Mouse (Mus musculus) heart, postnatal 0 days (tissue): ENCODE data around the gene Acadvl. TPM values are rescaled to one million over a fixed set of nuclear protein-coding genes. Genes with fewer than 3 reads are reported as not detected.

Experiments
- ATAC-seq: fragments of 200-750 bp; cut with Nextera tagmentation; 2 replicates; pipeline ENCODE4 v1.8.0; 2017; ENCODE audit warnings: low read depth, moderate number of reproducible peaks, moderate library complexity; ENCODE audit not compliant: insufficient read depth
- DNase-seq: peaks from one replicate; pipeline ENCODE4 v3.0.0-alpha.2; 2016; ENCODE audit warnings: low spot score
- H3K27ac ChIP-seq: fragments of 300-500 bp; sonication (generic); 2 replicates; pipeline ENCODE4 v1.5.1; 2014; ENCODE audit warnings: low read depth, mild to moderate bottlenecking
- H3K27me3 ChIP-seq: fragments of 300-500 bp; sonication (generic); 2 replicates; pipeline ENCODE4 v1.6.1; 2014; ENCODE audit warnings: low read length, mixed read lengths; ENCODE audit not compliant: control insufficient read depth, insufficient read depth
- H3K36me3 ChIP-seq: fragments of 300-500 bp; sonication (generic); replicated peaks from 2 replicates; pipeline ENCODE4 v1.6.1; 2014; ENCODE audit warnings: low read length, mixed read lengths; ENCODE audit not compliant: control insufficient read depth, insufficient read depth
- H3K4me1 ChIP-seq: fragments of 300-500 bp; sonication (generic); 2 replicates; pipeline ENCODE4 v1.6.1; 2014; ENCODE audit warnings: antibody characterized with exemption; ENCODE audit not compliant: control insufficient read depth, insufficient read depth
- H3K4me2 ChIP-seq: fragments of 300-500 bp; sonication (generic); 2 replicates; pipeline ENCODE4 v1.6.1; 2014; ENCODE audit warnings: low read depth, mild to moderate bottlenecking, low read length, moderate library complexity
- H3K4me3 ChIP-seq: fragments of 300-500 bp; sonication (generic); 2 replicates; pipeline ENCODE4 v1.5.1; 2014; ENCODE audit warnings: low read depth, low read length
- H3K9ac ChIP-seq: fragments of 300-500 bp; sonication (generic); replicated peaks from 2 replicates; pipeline ENCODE4 v1.6.1; 2014; ENCODE audit warnings: low read depth, low read length, mixed read lengths
- H3K9me3 ChIP-seq: fragments of 300-500 bp; sonication (generic); replicated peaks from 2 replicates; pipeline ENCODE4 v1.6.1; 2016; ENCODE audit warnings: low read length; ENCODE audit not compliant: control insufficient read depth
- CTCF ChIP-seq: IDR thresholded peaks from 2 replicates; pipeline ENCODE4 v1.5.1; 2016; ENCODE audit warnings: antibody characterized with exemption, control low read depth, low read depth
- EP300 ChIP-seq: IDR thresholded peaks from 2 replicates; pipeline ENCODE4 v1.6.1; 2016; ENCODE audit warnings: antibody characterized with exemption, low read depth
- WGBS: fragments of 180-500 bp; shearing (Covaris S2); extraction: QIAGEN DNeasy Blood & Tissue Kit; methylation state at CpG from one replicate; pipeline ENCODE4 v1.1.7; 2014; 5-methylcytosine and 5-hydroxymethylcytosine counted together
- polyA plus RNA-seq: library from polyadenylated mRNA; unstranded; fragments of >200 nt; fragmentation: Nextera tagmentation; extraction: Ambion mirVana; gene quantifications from 2 replicates; pipeline ENCODE4 v1.2.1, GENCODE M21; 2015
- total RNA-seq: library from RNA; depleted of rRNA; stranded (reverse); fragments of >200 nt; gene quantifications from 2 replicates; pipeline ENCODE4 v1.2.3, GENCODE M21; 2014; ENCODE audit warnings: low replicate concordance

Acadvl gene
- total and polyA plus RNA-seq, 2 experiments from 2014 or later: 469 to 815 TPM

- DNase-seq (peak; percentile 41), ATAC-seq (peak; percentile 58)
- 0 out of 2 replicates have a peak overlapping the region, but pooled peaks have one; percentile 11 for H3K9ac ChIP-seq
- H3K4me2 ChIP-seq: peak overlapping the region; percentile 60
- H3K4me1 ChIP-seq: peaks cover 19% of the 10 kb centered on the region; the same call in 1 of the 2 replicates
- H3K27me3 ChIP-seq: peaks cover 12% of the 10 kb centered on the region; the same call in 1 of the 2 replicates
- H3K27ac ChIP-seq: peak overlapping the region; percentile 46; the same call in 1 of the 2 replicates
- H3K9me3 ChIP-seq: no peaks in the 10 kb centered on the region
- WGBS: 13% methylated on average over 18 of the region's 19 CpGs
- H3K36me3 ChIP-seq: peaks cover 8% of the 10 kb centered on the region
- TF ChIP-seq CTCF (no peak), EP300 (no peak)
- H3K4me3 ChIP-seq: peak overlapping the region; percentile 35
Measured at GRCm38 (mm10) chr11:70026689-70027088, 11.5 kb upstream of the Acadvl start.

GRCm38 (mm10) chr11:70024151-70024514 lies 8.9 kb upstream of the Acadvl start:
- Histone ChIP-seq H3K36me3 (no peaks in the 10 kb centered on the region), H3K4me1 (peaks cover 30% of the 10 kb centered on the region), H3K4me2 (peak overlapping the region; percentile 63), H3K9ac (no peak overlapping the region; the same call in 1 of the 2 replicates), H3K27me3 (peaks cover 12% of the 10 kb centered on the region; the same call in 1 of the 2 replicates), H3K27ac (no peak overlapping the region), H3K9me3 (no peaks in the 10 kb centered on the region), H3K4me3 (peak overlapping the region; percentile 32)
- 15% methylated on average over 6 of the region's 6 CpGs for WGBS
- TF ChIP-seq CTCF (no peak), EP300 (no peak)
- no peak for DNase-seq
- ATAC-seq: no peak

- Histone ChIP-seq H3K4me3 (peak overlapping the region; percentile 32), H3K9me3 (no peaks in the 10 kb centered on the region), H3K4me2 (peak overlapping the region; percentile 63), H3K27me3 (peaks cover 12% of the 10 kb centered on the region; the same call in 1 of the 2 replicates), H3K4me1 (peaks cover 29% of the 10 kb centered on the region), H3K27ac (no peak overlapping the region), H3K9ac (no peak overlapping the region; the same call in 1 of the 2 replicates), H3K36me3 (no peaks in the 10 kb centered on the region)
- ATAC-seq (no peak), DNase-seq (no peak)
- TF ChIP-seq EP300 (no peak), CTCF (no peak)
- WGBS: 10% methylated on average over 20 of the region's 29 CpGs
Measured at GRCm38 (mm10) chr11:70023481-70024150, 8.4 kb upstream of the Acadvl start.

- H3K27ac ChIP-seq: peak overlapping the region; percentile 43
- 3% methylated on average over 40 of the region's 40 CpGs for WGBS
- H3K9ac ChIP-seq: no peak overlapping the region; the same call in 1 of the 2 replicates
- no peaks in the 10 kb centered on the region for H3K36me3 ChIP-seq
- peak overlapping the region; percentile 88 for H3K4me2 ChIP-seq
- TF ChIP-seq EP300 (no peak), CTCF (no peak)
- peaks cover 31% of the 10 kb centered on the region for H3K4me1 ChIP-seq
- no peaks in the 10 kb centered on the region for H3K9me3 ChIP-seq
- peak; percentile 77 for ATAC-seq
- DNase-seq: peak; percentile 94
- H3K27me3 ChIP-seq: peaks cover 12% of the 10 kb centered on the region; the same call in 1 of the 2 replicates
- peak overlapping the region; percentile 56 for H3K4me3 ChIP-seq
Measured at GRCm38 (mm10) chr11:70021264-70022132, 6.3 kb upstream of the Acadvl start.

GRCm38 (mm10) chr11:70020731-70021263 lies 5.6 kb upstream of the Acadvl start:
- H3K4me1 ChIP-seq: peaks cover 26% of the 10 kb centered on the region
- H3K4me2 ChIP-seq: peak overlapping the region; percentile 88
- H3K9ac ChIP-seq: no peak overlapping the region; the same call in 1 of the 2 replicates

More at GRCm38 (mm10) chr11:70020731-70021263, 5.6 kb upstream of the Acadvl start:
- H3K27me3 ChIP-seq: 0 out of 2 replicates have a peak, but pooled peaks cover 5% of the 10 kb centered on the region
- ATAC-seq (peak; percentile 93), DNase-seq (peak; percentile 90)
- H3K36me3 ChIP-seq: no peaks in the 10 kb centered on the region
- H3K27ac ChIP-seq: peak overlapping the region; percentile 43
- peak overlapping the region; percentile 56 for H3K4me3 ChIP-seq
- WGBS: 0% methylated on average over 8 of the region's 8 CpGs
- H3K9me3 ChIP-seq: no peaks in the 10 kb centered on the region
- TF ChIP-seq CTCF: peak; percentile 70
- TF ChIP-seq EP300: no peak
